Mouse (Mus musculus) neutrophil, adult 65 days (primary cell): ENCODE data around the gene Vmn2r102. TPM values are rescaled to one million over a fixed set of nuclear protein-coding genes. Genes with fewer than 3 reads are reported as not detected.

Experiments used
- total RNA-seq: library from RNA; stranded (reverse); gene quantifications from 2 replicates; pipeline ENCODE4 v1.2.4, GENCODE M21; 2023

The Vmn2r102 gene
- not detected in 2 replicates for total RNA-seq

GRCm38 (mm10) chr17:19660028-19660427 is at the start of gene Vmn2r102:
Gene Vmn2r102 (plus strand): TSS chr17:19660328.

Other genes with a start within 250 kb of the Vmn2r102 start
- not detected in 2 replicates for gene Vmn2r100, start 155.6 kb upstream of the Vmn2r102 start, total RNA-seq
- not detected in 2 replicates for gene Vmn2r101, start 83.1 kb upstream of the Vmn2r102 start, total RNA-seq
- not detected in 2 replicates for gene Vmn2r103, start 113.0 kb downstream of the Vmn2r102 start, total RNA-seq